Mouse (Mus musculus): ENCODE data around the gene Tvp23a.

DNA sequence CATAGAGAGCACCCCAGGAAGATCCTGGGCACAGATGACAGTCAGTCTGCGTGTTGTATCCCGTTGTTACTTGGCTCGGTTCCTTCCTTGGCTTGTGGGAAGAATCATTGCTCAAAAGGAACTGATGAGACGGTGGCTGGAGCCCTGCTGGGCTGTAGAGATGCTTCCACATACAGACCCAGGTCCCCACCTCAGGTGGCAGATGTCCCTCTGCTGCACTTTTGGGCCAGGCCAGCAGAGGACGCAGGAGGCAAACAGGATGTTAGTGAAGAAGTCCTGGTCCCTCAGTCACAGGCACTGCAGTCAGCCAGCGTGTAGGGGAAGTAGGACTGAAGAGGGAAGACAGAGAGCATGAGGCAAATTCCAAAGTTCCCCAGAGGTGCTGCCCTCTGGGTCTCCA, 31.2 kb downstream of the Tvp23a start:
- TF ChIP-seq CTCF (IDR thresholded peaks at IDR 0.05; ENCODE audit: insufficient read depth, low read depth, low read length) (no peak), POLR2A (IDR thresholded peaks at IDR 0.05; ENCODE audit: insufficient read depth, low read depth, low read length) (no peak)

Measured in olfactory bulb, adult 2 months (tissue).